Mouse (Mus musculus) stomach, embryonic 14.5 days (tissue): ENCODE results near the gene Mmp8. TPM values are rescaled to one million over a fixed set of nuclear protein-coding genes. Genes with fewer than 3 reads are reported as not detected.

ENCODE experiments used
- ATAC-seq: fragments of 200-750 bp; cut with Nextera tagmentation; 2 replicates; pipeline ENCODE4 v1.8.0; 2017; ENCODE audit warnings: low read depth, moderate TSS enrichment; ENCODE audit not compliant: insufficient number of reproducible peaks, insufficient read depth, low FRiP score
- H3K27ac ChIP-seq: fragments of 300-500 bp; sonication (generic); 2 replicates; pipeline ENCODE4 v1.5.1; 2014; ENCODE audit warnings: mild to moderate bottlenecking, low read length, moderate library complexity, mixed read lengths
- H3K27me3 ChIP-seq: fragments of 300-500 bp; sonication (generic); 2 replicates; pipeline ENCODE4 v1.6.1; 2014; ENCODE audit warnings: low read length, control low read depth, mixed read lengths; ENCODE audit not compliant: control insufficient read depth, insufficient read depth
- H3K36me3 ChIP-seq: fragments of 300-500 bp; sonication (generic); 2 replicates; pipeline ENCODE4 v1.6.1; 2014; ENCODE audit warnings: mild to moderate bottlenecking, control low read depth, low read length, moderate library complexity, mixed read lengths; ENCODE audit not compliant: control insufficient read depth, insufficient read depth
- H3K4me1 ChIP-seq: fragments of 300-500 bp; sonication (generic); 2 replicates; pipeline ENCODE4 v1.6.1; 2014; ENCODE audit warnings: low read length, control low read depth, mixed read lengths; ENCODE audit not compliant: control insufficient read depth, insufficient read depth
- H3K4me2 ChIP-seq: fragments of 300-500 bp; sonication (generic); replicated peaks from 2 replicates; pipeline ENCODE4 v1.6.1; 2014; ENCODE audit warnings: low read depth, low read length, control low read depth
- H3K4me3 ChIP-seq: fragments of 300-500 bp; sonication (generic); 2 replicates; pipeline ENCODE4 v1.5.1; 2014; ENCODE audit warnings: low read depth, low read length, control low read depth
- H3K9ac ChIP-seq: fragments of 300-500 bp; sonication (generic); replicated peaks from 2 replicates; pipeline ENCODE4 v1.6.1; 2014; ENCODE audit warnings: low read depth, mild to moderate bottlenecking, control low read depth, low read length, moderate library complexity, mixed read lengths
- H3K9me3 ChIP-seq: fragments of 300-500 bp; sonication (generic); 2 replicates; pipeline ENCODE4 v1.6.1; 2016; ENCODE audit warnings: low read depth, low read length, control low read depth; ENCODE audit not compliant: control insufficient read depth
- WGBS: fragments of 180-500 bp; shearing (Covaris S2); extraction: QIAGEN DNeasy Blood & Tissue Kit; methylation state at CpG from one replicate; pipeline ENCODE4 v1.1.7; 2014; 5-methylcytosine and 5-hydroxymethylcytosine counted together
- polyA plus RNA-seq: library from polyadenylated mRNA; unstranded; fragments of >200 nt; fragmentation: Nextera tagmentation; extraction: Ambion mirVana; gene quantifications from 2 replicates; pipeline ENCODE4 v1.2.1, GENCODE M21; 2014

Mmp8 gene
- polyA plus RNA-seq, 1 experiment from 2014 or later, result 0.49 TPM

DNA sequence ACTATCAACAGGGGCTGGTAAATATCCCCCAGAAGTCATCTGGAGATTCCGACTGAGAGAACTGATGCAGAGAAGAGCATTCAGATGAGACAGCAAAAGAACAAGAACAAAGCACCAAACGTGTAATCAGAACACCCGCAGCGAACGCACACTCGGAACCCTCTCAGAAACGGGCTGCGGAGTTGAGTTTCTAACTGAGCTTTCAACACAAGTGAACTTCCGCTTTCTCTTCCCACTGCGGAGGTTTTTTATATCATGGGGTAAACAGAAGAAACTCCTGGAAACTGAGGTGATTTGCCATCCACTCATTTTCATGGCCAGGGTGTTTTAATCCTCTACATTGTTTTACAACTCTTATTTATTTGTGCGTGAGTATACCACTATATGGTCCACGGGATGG is 47.4 kb downstream of the Mmp8 start:
- no peak overlapping the region for H3K9ac ChIP-seq
- no peak overlapping the region for H3K4me2 ChIP-seq
- WGBS, result 90% methylated on average over 12 of the region's 12 CpGs
- no peak overlapping the region for H3K4me3 ChIP-seq
- no peaks in the 10 kb centered on the region for H3K36me3 ChIP-seq
- H3K27me3 ChIP-seq, result no peaks in the 10 kb centered on the region
- ATAC-seq, result no peak
- no peaks in the 10 kb centered on the region for H3K9me3 ChIP-seq
- H3K4me1 ChIP-seq, result no peaks in the 10 kb centered on the region
- no peak overlapping the region for H3K27ac ChIP-seq

Other genes with a start within 250 kb of the Mmp8 start
- gene Mmp12, start 214.1 kb upstream of the Mmp8 start, polyA plus RNA-seq, result not detected in 2 replicates
- gene Mmp1b, start 170.4 kb upstream of the Mmp8 start, polyA plus RNA-seq, result not detected in 2 replicates
- gene Mmp3, start 112.6 kb upstream of the Mmp8 start, polyA plus RNA-seq, result not detected in 2 replicates
- gene Mmp10, start 56.1 kb upstream of the Mmp8 start, polyA plus RNA-seq, result not detected in 2 replicates
- gene Mmp27, start 12.9 kb downstream of the Mmp8 start, polyA plus RNA-seq, result not detected in 2 replicates
- gene Mmp20, start 69.8 kb downstream of the Mmp8 start, polyA plus RNA-seq, result 0.12 and 0.13 TPM in 2 replicates
- gene Mmp7, start 133.6 kb downstream of the Mmp8 start, polyA plus RNA-seq, result 0.46 and 0.73 TPM in 2 replicates
- 148 and 155 TPM in 2 replicates for gene Tmem123, start 205.6 kb downstream of the Mmp8 start, polyA plus RNA-seq